Mouse (Mus musculus) cerebral cortex, adult 2 months (tissue): Measurements from ENCODE around the gene Cryba1.

ENCODE experiments used
- WGBS: fragments of 180-500 bp; shearing (Covaris S2); methylation state at CpG from one replicate; pipeline ENCODE4 v1.1.7; 2018; 5-methylcytosine and 5-hydroxymethylcytosine counted together

The Cryba1 gene

GRCm38 (mm10) chr11:77725183-77725582 is at the start of gene Cryba1:
Gene Cryba1 (minus strand): TSS chr11:77725283.
- 54% methylated on average over 7 of the region's 7 CpGs for WGBS

GRCm38 (mm10) chr11:77771879-77772713 is 47.0 kb upstream of the Cryba1 start:
- WGBS: 75% methylated on average over 8 of the region's 8 CpGs

GRCm38 (mm10) chr11:77770346-77770745 is 45.3 kb upstream of the Cryba1 start:
- 73% methylated on average over 8 of the region's 8 CpGs for WGBS

- WGBS: 78% methylated on average over 4 of the region's 4 CpGs
Measured at GRCm38 (mm10) chr11:77769496-77769895, 44.4 kb upstream of the Cryba1 start.

- WGBS: 7% methylated on average over 35 of the region's 35 CpGs
Measured at GRCm38 (mm10) chr11:77766351-77767001, 41.4 kb upstream of the Cryba1 start.

GRCm38 (mm10) chr11:77765459-77765777 is 40.3 kb upstream of the Cryba1 start:
- 25% methylated on average over 4 of the region's 4 CpGs for WGBS

- 12% methylated on average over 9 of the region's 9 CpGs for WGBS
Measured at GRCm38 (mm10) chr11:77764694-77765458, 39.8 kb upstream of the Cryba1 start.

- 2% methylated on average over 26 of the region's 26 CpGs for WGBS
Measured at GRCm38 (mm10) chr11:77763673-77764340, 38.7 kb upstream of the Cryba1 start.

GRCm38 (mm10) chr11:77762783-77763672 is 37.9 kb upstream of the Cryba1 start, which contains the start of gene Myo18a:
Gene Myo18a (plus strand): TSS chr11:77763246.
- 1% methylated on average over 79 of the region's 79 CpGs for WGBS

GRCm38 (mm10) chr11:77760031-77760430 is 34.9 kb upstream of the Cryba1 start:
- 85% methylated on average over 4 of the region's 4 CpGs for WGBS

- 89% methylated on average over 3 of the region's 3 CpGs for WGBS
Measured at GRCm38 (mm10) chr11:77753469-77753868, 28.4 kb upstream of the Cryba1 start.

GRCm38 (mm10) chr11:77752525-77752924 is 27.4 kb upstream of the Cryba1 start:
- WGBS: 91% methylated on average over 5 of the region's 5 CpGs

GRCm38 (mm10) chr11:77748996-77749395 is 23.9 kb upstream of the Cryba1 start:
- WGBS: 77% methylated on average over 5 of the region's 5 CpGs

GRCm38 (mm10) chr11:77747103-77747502 is 22.0 kb upstream of the Cryba1 start:
- WGBS: 97% methylated on average over 14 of the region's 15 CpGs

GRCm38 (mm10) chr11:77746652-77747051 is 21.6 kb upstream of the Cryba1 start:
- WGBS: 96% methylated on average over 4 of the region's 4 CpGs

- WGBS: 29% methylated on average over 6 of the region's 6 CpGs
Measured at GRCm38 (mm10) chr11:77743966-77744365, 18.9 kb upstream of the Cryba1 start.

- WGBS: 86% methylated on average over 7 of the region's 7 CpGs
Measured at GRCm38 (mm10) chr11:77738555-77738954, 13.5 kb upstream of the Cryba1 start.

- 7% methylated on average over 6 of the region's 6 CpGs for WGBS
Measured at GRCm38 (mm10) chr11:77737289-77737688, 12.2 kb upstream of the Cryba1 start.

GRCm38 (mm10) chr11:77728587-77728986 is 3.5 kb upstream of the Cryba1 start:
- WGBS: 58% methylated on average over 2 of the region's 2 CpGs

- 66% methylated on average over 7 of the region's 7 CpGs for WGBS
Measured at GRCm38 (mm10) chr11:77724766-77725165, 317 bp downstream of the Cryba1 start.

GRCm38 (mm10) chr11:77721389-77721788 is 3.7 kb downstream of the Cryba1 start:
- WGBS: 91% methylated on average over 4 of the region's 4 CpGs
